Mouse (Mus musculus): ENCODE measurements around the gene Lce6a.

DNA sequence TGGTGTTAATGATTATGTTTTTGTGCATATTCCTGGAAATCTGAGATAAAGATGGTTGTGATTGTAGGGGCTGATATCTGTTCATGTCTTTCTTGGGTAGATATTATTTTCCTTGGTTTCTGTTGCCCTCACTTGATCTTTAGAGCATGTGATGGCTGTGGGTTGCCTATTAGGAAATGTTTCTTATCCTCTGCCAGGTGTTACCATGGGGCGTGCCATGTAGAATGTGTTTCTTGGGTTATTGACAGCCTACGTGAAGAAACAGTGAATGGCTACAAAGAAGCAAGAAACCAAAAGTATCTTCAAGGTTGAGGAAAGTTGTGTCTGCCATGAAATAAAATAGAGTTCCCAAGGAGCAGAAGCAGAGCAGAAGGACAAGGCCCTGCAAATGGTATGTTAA lies 23.0 kb downstream of the Lce6a start:
- TF ChIP-seq POLR2A (IDR thresholded peaks at IDR 0.05; ENCODE audit: insufficient read depth, low read depth, low read length) (no peak), EP300 (IDR thresholded peaks at IDR 0.05; ENCODE audit: insufficient read depth, low read depth, low read length) (no peak), CTCF (IDR thresholded peaks at IDR 0.05) (no peak)

All from heart, adult 2 months (tissue).